Mouse (Mus musculus): ENCODE data around the gene Aatk.

- TF ChIP-seq CTCF (IDR thresholded peaks at IDR 0.05; ENCODE audit: low read depth) (peak; percentile 28; the same call in 1 of the 2 replicates), EP300 (IDR thresholded peaks at IDR 0.05; ENCODE audit: low read depth) (no peak)
Observed at GRCm38 (mm10) chr11:120011761-120012560, 35.0 kb downstream of the Aatk start.

Measured in heart, postnatal 0 days (tissue).